Mouse (Mus musculus) liver, postnatal 0 days (tissue): Measurements from ENCODE around the gene Ipcef1.

Source experiments
- CTCF ChIP-seq: sonication (generic); IDR thresholded peaks from 2 replicates; pipeline ENCODE4 v1.5.1; 2016; ENCODE audit warnings: antibody characterized with exemption, low read depth
- EP300 ChIP-seq: IDR thresholded peaks from 2 replicates; pipeline ENCODE4 v1.6.1; 2016; ENCODE audit warnings: antibody characterized with exemption, low read depth, mild to moderate bottlenecking

GRCm38 (mm10) chr10:7062993-7063392 is 10.7 kb upstream of the Ipcef1 start:
- TF ChIP-seq CTCF (no peak), EP300 (0 out of 2 replicates have a peak, but pooled peaks have one; percentile 17)
